Mouse (Mus musculus): ENCODE data around the gene Dcaf7. TPM values are rescaled to one million over a fixed set of nuclear protein-coding genes. Genes with fewer than 3 reads are reported as not detected.

The Dcaf7 gene
- polyA plus RNA-seq (2012): 37.1 and 91.6 TPM in 2 replicates

- TF ChIP-seq GATA1 (IDR thresholded peaks at IDR 0.05; ENCODE audit: low read length): no peak
Measured at GRCm38 (mm10) chr11:106036548-106037417, at the start of gene Dcaf7. Gene Dcaf7 (plus strand): TSS chr11:106036872.

GRCm38 (mm10) chr11:105987446-105987845 lies 49.2 kb upstream of the Dcaf7 start:
- no peak for TF ChIP-seq GATA1 (IDR thresholded peaks at IDR 0.05; ENCODE audit: low read length)

- no peak for TF ChIP-seq GATA1 (IDR thresholded peaks at IDR 0.05; ENCODE audit: low read length)
Measured at GRCm38 (mm10) chr11:105989446-105989845, 47.2 kb upstream of the Dcaf7 start.

- no peak for TF ChIP-seq GATA1 (IDR thresholded peaks at IDR 0.05; ENCODE audit: low read length)
Measured at GRCm38 (mm10) chr11:105990231-105990630, 46.4 kb upstream of the Dcaf7 start.

- TF ChIP-seq GATA1 (IDR thresholded peaks at IDR 0.05; ENCODE audit: low read length): no peak
Measured at GRCm38 (mm10) chr11:105994375-105994774, 42.3 kb upstream of the Dcaf7 start, which contains the start of gene Ace3. Gene Ace3 (plus strand): TSS chr11:105994675.

GRCm38 (mm10) chr11:106000062-106000461 lies 36.6 kb upstream of the Dcaf7 start:
- TF ChIP-seq GATA1 (IDR thresholded peaks at IDR 0.05; ENCODE audit: low read length): no peak

- no peak for TF ChIP-seq GATA1 (IDR thresholded peaks at IDR 0.05; ENCODE audit: low read length)
Measured at GRCm38 (mm10) chr11:106001718-106002117, 35.0 kb upstream of the Dcaf7 start.

- no peak for TF ChIP-seq GATA1 (IDR thresholded peaks at IDR 0.05; ENCODE audit: low read length)
Measured at GRCm38 (mm10) chr11:106004576-106004975, 32.1 kb upstream of the Dcaf7 start.

GRCm38 (mm10) chr11:106005970-106006369 lies 30.7 kb upstream of the Dcaf7 start:
- no peak for TF ChIP-seq GATA1 (IDR thresholded peaks at IDR 0.05; ENCODE audit: low read length)

GRCm38 (mm10) chr11:106007821-106008220 lies 28.9 kb upstream of the Dcaf7 start, which contains the start of gene Kcnh6:
Gene Kcnh6 (plus strand): TSS chr11:106008124.
- TF ChIP-seq GATA1 (IDR thresholded peaks at IDR 0.05; ENCODE audit: low read length): no peak

- TF ChIP-seq GATA1 (IDR thresholded peaks at IDR 0.05; ENCODE audit: low read length): no peak
Measured at GRCm38 (mm10) chr11:106012711-106013110, 24.0 kb upstream of the Dcaf7 start.

- no peak for TF ChIP-seq GATA1 (IDR thresholded peaks at IDR 0.05; ENCODE audit: low read length)
Measured at GRCm38 (mm10) chr11:106013556-106014225, 23.0 kb upstream of the Dcaf7 start.

- TF ChIP-seq GATA1 (IDR thresholded peaks at IDR 0.05; ENCODE audit: low read length): no peak
Measured at GRCm38 (mm10) chr11:106016440-106016839, 20.2 kb upstream of the Dcaf7 start.

GRCm38 (mm10) chr11:106020051-106020763 lies 16.5 kb upstream of the Dcaf7 start:
- no peak for TF ChIP-seq GATA1 (IDR thresholded peaks at IDR 0.05; ENCODE audit: low read length)

- no peak for TF ChIP-seq GATA1 (IDR thresholded peaks at IDR 0.05; ENCODE audit: low read length)
Measured at GRCm38 (mm10) chr11:106025774-106026173, 10.9 kb upstream of the Dcaf7 start.
